Mouse (Mus musculus): Measurements from ENCODE around the gene Exd1. TPM values are rescaled to one million over a fixed set of nuclear protein-coding genes. Genes with fewer than 3 reads are reported as not detected.
"Not testable (repeated sequence)": the region's sequence is repeated elsewhere in the genome, so short reads cannot be mapped to it uniquely, and the experiment has no call there.

The Exd1 gene
- total RNA-seq, 2 experiments from 2014 or later, result 0.23 to 0.24 TPM

- no peak for DNase-seq
Observed at GRCm38 (mm10) chr2:119538802-119539201, 8.6 kb downstream of the Exd1 start.

GRCm38 (mm10) chr2:119525422-119525821, 22.0 kb downstream of the Exd1 start:
- DNase-seq, result no peak

DNA sequence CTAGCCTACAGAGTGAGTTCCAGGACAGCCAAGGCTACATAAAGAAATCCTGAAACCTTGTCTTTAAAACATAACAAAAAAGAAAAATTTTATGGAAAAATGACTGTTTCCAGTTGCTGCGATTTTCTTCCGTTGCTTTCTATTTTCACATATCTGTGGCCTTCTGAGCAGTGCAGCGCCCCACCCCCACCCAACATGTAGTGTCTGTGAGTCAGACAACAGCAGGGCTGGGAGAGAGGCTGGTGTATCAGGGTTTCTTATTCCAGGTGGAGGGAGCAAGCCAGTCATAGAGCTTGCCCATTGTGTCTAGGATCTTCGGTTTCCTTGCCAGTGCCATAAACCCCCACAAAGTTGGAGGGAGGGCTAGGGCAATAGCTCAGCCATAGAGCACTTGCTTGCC, 23.6 kb downstream of the Exd1 start:
- no peak for DNase-seq

GRCm38 (mm10) chr2:119520550-119520949, 26.9 kb downstream of the Exd1 start:
- DNase-seq, result no peak

DNA sequence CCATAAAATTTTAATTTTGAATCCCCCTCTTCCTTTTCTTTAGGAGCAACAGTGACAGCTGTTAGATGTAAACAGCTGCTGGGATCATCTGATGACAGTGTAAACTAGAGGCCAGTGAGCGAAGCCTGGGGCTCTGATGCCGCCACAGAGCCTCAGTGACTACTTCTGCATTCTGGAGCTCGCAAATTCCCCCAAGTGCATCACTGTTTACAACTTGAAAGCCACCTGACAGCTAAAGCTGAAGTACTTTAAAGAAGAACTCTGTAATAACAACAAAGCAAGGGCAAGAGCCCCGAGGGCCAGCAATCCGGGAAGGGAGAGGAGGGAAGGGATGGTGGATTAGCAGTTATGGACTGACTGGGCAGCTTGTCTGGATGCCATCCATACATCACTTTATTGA, 30.6 kb downstream of the Exd1 start:
- DNase-seq, result no peak

DNA sequence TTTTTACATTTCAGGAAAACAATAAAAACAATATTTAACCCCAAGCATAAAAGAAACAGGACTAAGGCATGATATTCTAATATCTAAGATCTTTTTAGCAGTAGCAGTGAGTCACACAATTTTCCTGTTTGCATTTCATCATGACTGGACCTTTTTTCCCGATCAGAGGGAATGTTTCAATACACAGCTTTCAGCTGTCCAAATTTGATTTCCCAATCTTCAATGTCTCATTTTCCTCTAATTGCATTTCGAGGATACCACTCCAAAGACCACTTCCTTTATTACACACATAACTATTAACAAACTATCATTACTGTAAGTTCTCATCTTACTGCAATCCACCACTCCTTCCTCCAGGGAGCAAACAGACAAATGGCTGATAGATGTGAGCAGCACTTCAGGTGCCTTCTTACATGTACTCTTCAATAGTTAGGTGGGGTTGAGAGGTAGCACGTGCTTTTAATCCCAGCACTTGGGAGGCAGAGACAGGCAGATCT, 33.4 kb downstream of the Exd1 start:
- DNase-seq, result no peak

DNA sequence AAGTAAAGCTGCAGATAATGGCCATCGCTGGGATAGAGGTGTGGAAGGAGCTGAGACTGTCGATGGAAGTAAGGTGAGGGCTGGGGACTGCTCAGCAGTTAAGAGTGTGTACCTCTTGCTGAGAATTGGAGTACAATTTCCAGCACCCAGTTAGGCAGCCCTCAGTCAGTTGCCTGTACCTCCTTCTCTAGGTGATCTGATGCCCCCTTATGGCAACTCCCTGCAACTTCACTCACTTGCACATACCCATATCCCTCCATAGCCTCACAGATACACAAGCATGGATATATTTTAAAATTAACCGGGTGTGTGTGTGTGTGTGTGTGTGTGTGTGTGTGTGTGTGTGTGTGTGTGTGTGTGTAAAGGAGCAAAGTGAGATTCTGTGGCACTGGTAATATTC, 35.1 kb downstream of the Exd1 start:
- DNase-seq, result no peak

GRCm38 (mm10) chr2:119510856-119511255, 36.6 kb downstream of the Exd1 start:
- DNase-seq, result no peak

DNA sequence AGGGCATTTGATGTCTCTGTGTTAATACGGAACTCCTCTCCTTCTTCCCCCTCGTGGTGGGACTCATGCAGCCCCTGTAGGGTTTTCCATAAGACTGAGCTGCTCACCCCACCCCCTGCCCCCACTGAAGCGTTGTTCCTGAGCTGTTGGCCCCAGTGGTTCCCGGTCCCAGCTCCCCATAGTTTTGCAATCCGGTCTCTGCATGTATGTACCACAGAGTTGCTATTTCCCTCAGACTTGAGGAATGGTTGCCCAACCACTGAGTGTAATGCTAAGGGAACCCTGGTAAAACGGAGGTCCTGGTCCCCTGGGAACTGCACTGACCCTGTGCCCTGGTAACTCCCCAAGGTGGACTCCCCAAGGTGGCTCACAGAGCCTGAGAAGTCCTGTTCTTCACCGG, 38.9 kb downstream of the Exd1 start:
- DNase-seq, result not testable (repeated sequence)

GRCm38 (mm10) chr2:119507108-119507507, 40.3 kb downstream of the Exd1 start:
- DNase-seq, result no peak

GRCm38 (mm10) chr2:119500965-119501652, 46.3 kb downstream of the Exd1 start:
- DNase-seq, result no peak

DNA sequence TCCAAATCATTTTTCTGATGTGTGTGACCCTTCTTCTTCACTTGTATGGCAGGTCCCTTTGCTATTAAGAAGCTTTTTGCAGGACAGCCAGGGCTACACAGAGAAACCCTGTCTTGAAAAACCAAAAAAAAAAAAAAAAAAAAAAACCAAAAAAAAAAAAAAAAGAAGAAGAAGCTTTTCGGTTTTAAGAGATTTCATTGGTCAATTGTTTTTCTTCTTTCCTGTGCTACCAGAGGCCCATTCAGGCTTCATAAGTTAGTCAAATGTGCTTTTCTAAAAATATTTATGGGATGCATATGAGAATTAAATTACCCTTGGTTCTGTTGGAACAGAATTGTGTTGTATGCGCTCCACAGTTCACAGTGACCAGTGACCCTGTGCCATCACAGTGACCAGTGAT, 48.6 kb downstream of the Exd1 start:
- no peak for DNase-seq

GRCm38 (mm10) chr2:119496082-119496481, 51.3 kb downstream of the Exd1 start:
- no peak for DNase-seq

- no peak for DNase-seq
Observed at GRCm38 (mm10) chr2:119491953-119492352, 55.5 kb downstream of the Exd1 start.

- no peak for DNase-seq
Observed at GRCm38 (mm10) chr2:119486488-119486887, 60.9 kb downstream of the Exd1 start.

GRCm38 (mm10) chr2:119482307-119482706, 65.1 kb downstream of the Exd1 start:
- no peak for DNase-seq

GRCm38 (mm10) chr2:119478397-119478749, 69.1 kb downstream of the Exd1 start:
- DNase-seq, result no peak

GRCm38 (mm10) chr2:119477571-119478396, 69.6 kb downstream of the Exd1 start, which contains the start of gene Ino80:
Gene Ino80 (minus strand): TSS chr2:119477687.
- DNase-seq, result peak; percentile 99

DNA sequence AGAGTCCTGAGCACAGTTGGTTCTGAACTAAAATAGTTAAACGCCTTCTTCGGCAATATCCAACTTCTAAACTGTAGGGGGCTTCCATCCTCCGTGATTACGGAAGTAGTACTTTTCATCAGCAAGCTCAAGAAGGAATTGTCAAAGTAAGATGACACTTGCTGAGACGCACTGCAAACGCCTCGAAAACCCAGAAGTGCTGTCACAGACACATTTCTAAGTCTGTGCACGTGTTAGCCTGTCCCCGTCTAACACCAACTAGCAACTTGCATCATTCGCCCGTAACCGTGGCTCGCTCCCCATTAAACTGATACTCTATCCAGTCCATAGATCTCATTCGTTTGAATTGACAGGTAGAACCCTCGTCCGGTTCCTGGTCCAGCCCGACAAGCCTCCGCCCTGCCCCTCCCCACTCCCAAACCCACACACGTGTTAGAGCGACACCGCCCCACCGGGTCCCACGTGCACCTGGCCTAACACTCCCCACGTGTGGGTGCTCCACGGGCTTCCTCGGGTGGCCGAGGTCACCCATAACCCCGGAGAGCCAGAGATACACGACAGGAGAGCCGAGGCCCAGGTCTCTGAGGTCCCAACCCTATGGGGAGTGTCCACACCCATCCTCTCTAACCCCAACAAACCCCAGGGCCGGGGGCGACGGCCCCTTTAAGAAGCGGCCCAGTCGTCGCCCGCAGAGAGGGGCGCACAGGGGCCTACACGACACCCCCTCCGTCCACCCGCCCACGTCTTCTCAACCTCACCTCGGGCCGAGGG, 70.6 kb downstream of the Exd1 start:
- peak; percentile 72 for DNase-seq

GRCm38 (mm10) chr2:119476166-119476565, 71.3 kb downstream of the Exd1 start:
- DNase-seq, result no peak
